Mouse (Mus musculus): ENCODE measurements around the gene Arhgap5. TPM values are rescaled to one million over a fixed set of nuclear protein-coding genes. Genes with fewer than 3 reads are reported as not detected.

Arhgap5 gene
- polyA plus RNA-seq, 1 experiment = 15.6 TPM

DNA sequence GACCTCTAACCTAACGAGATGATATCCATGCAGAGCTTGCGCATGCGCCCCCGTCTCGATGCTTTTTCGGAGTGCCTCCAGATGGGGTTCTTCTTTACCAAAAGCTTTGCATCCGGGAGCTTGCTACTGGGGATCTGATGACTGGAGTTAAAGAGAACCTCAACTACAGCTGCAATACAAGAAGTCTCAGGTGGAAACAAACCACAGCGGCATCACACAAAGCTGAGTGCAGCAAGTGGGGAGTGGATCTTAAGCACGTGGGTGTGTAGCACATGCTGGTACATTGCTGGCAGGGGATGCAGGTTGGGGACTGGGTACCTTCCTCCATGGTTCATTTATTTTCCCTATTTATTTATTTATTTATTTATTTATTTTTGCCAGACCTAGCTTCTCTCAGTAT, 22.9 kb upstream of the Arhgap5 start:
- Histone ChIP-seq H3K27me3 (ENCODE audit: control insufficient read depth, insufficient read depth, low read length) (no peaks in the 10 kb centered on the region), H3K4me3 (ENCODE audit: control insufficient read depth, low read depth, low read length) (no peak overlapping the region), H3K27ac (ENCODE audit: control insufficient read depth, insufficient read depth, low read depth, low read length) (no peak overlapping the region), H3K36me3 (ENCODE audit: control insufficient read depth, insufficient read depth, low read length) (no peaks in the 10 kb centered on the region), H3K4me1 (ENCODE audit: control insufficient read depth, insufficient read depth, low read length) (no peaks in the 10 kb centered on the region)
- TF ChIP-seq POLR2A (IDR thresholded peaks at IDR 0.05; ENCODE audit: control insufficient read depth, low read depth, low read length) = no peak
- no peak for TF ChIP-seq CTCF (IDR thresholded peaks at IDR 0.05; ENCODE audit: control insufficient read depth, insufficient read depth, insufficient replicate concordance, low read depth, low read length)

DNA sequence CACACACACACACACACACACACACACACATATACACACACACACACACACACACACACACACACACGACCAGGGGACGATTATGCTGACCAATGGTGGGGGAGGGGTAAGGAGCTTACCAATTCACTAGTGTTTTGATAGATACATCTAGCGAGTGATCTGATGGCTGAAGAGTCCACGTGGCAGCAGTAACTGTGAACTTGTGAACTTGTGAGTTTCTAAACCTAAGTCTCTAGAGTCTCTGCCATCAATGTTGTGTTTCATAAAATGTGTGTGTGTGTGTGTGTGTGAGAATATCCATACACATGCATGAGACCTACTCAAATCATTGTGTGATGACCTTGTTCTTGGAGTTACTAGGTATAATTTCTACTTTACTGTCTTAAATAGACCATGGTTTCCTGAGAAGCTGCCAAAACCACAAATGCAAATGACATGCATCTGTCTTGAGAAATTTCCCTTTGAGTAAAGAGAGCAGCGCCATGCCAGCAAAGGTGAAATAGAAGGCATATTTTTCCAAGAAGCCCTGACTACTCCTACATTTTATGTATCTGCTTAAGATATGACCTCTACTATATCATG, 21.7 kb upstream of the Arhgap5 start:
- H3K27ac ChIP-seq (ENCODE audit: control insufficient read depth, insufficient read depth, low read depth, low read length) = no peak overlapping the region
- H3K36me3 ChIP-seq (ENCODE audit: control insufficient read depth, insufficient read depth, low read length) = no peaks in the 10 kb centered on the region
- H3K27me3 ChIP-seq (ENCODE audit: control insufficient read depth, insufficient read depth, low read length) = no peaks in the 10 kb centered on the region
- no peaks in the 10 kb centered on the region for H3K4me1 ChIP-seq (ENCODE audit: control insufficient read depth, insufficient read depth, low read length)
- H3K4me3 ChIP-seq (ENCODE audit: control insufficient read depth, low read depth, low read length) = no peak overlapping the region
- no peak for TF ChIP-seq POLR2A (IDR thresholded peaks at IDR 0.05; ENCODE audit: control insufficient read depth, low read depth, low read length)
- no peak for TF ChIP-seq CTCF (IDR thresholded peaks at IDR 0.05; ENCODE audit: control insufficient read depth, insufficient read depth, insufficient replicate concordance, low read depth, low read length)

DNA sequence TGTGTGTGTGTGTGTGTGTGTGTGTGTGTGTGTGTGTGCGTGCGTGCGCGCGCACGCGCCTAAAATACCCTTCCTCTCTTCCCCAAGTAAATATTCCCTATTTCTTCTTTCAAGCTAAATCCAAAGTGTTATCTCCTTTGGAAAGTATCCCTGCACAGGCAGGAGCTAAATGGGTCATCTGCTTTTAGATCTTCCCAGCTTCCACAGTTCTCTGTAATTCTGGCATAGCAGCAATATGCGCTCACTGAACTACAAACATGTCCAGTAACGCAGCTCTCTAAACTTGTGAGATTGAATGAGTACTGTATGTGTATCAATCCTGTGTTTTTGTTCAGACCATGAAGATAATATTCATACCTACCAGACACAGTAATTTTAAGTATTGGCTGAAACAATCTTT, 20.6 kb upstream of the Arhgap5 start:
- TF ChIP-seq CTCF (IDR thresholded peaks at IDR 0.05; ENCODE audit: control insufficient read depth, insufficient read depth, insufficient replicate concordance, low read depth, low read length) (no peak), POLR2A (IDR thresholded peaks at IDR 0.05; ENCODE audit: control insufficient read depth, low read depth, low read length) (no peak)
- Histone ChIP-seq H3K4me1 (ENCODE audit: control insufficient read depth, insufficient read depth, low read length) (no peaks in the 10 kb centered on the region), H3K27ac (ENCODE audit: control insufficient read depth, insufficient read depth, low read depth, low read length) (no peak overlapping the region), H3K27me3 (ENCODE audit: control insufficient read depth, insufficient read depth, low read length) (no peaks in the 10 kb centered on the region), H3K4me3 (ENCODE audit: control insufficient read depth, low read depth, low read length) (no peak overlapping the region), H3K36me3 (ENCODE audit: control insufficient read depth, insufficient read depth, low read length) (no peaks in the 10 kb centered on the region)

DNA sequence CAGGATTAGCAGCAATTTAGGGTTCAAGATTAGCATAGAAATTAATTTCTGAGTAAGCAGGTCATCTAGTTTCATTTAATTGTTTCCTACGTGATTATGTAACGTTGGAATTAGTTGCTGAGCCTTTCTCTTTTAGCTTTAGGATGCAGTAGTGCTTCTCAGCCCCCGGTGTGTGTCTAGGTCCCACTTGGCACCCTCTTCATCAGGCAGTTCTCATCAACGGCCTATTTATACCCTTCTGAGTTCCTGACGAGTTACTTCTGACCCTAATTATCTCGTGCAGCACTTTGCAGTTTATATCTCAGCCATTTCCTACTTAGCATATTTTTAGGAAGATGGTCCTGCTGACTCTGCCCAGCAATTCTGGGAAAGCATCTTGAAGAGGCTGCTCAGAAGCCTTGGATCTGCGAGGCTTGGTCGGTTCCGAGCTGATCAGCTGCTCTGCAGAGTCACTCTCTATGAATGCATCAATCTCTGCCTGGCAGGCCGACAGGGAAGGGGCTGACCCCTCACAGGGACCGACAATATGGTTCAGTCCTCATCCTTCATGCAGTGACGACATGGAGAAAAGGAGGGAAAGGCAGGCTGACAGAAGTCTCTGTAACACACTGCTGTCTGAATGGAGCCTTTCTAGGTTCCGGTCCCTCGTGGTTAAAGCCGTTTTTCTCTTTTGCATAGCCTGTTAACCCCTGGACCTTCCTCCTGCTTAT, 15.4 kb upstream of the Arhgap5 start:
- no peaks in the 10 kb centered on the region for H3K4me1 ChIP-seq (ENCODE audit: control insufficient read depth, insufficient read depth, low read length)
- H3K36me3 ChIP-seq (ENCODE audit: control insufficient read depth, insufficient read depth, low read length) = no peaks in the 10 kb centered on the region
- H3K27ac ChIP-seq (ENCODE audit: control insufficient read depth, insufficient read depth, low read depth, low read length) = no peak overlapping the region
- TF ChIP-seq POLR2A (IDR thresholded peaks at IDR 0.05; ENCODE audit: control insufficient read depth, low read depth, low read length) (no peak), CTCF (IDR thresholded peaks at IDR 0.05; ENCODE audit: control insufficient read depth, insufficient read depth, insufficient replicate concordance, low read depth, low read length) (no peak)
- H3K4me3 ChIP-seq (ENCODE audit: control insufficient read depth, low read depth, low read length) = no peak overlapping the region
- H3K27me3 ChIP-seq (ENCODE audit: control insufficient read depth, insufficient read depth, low read length) = no peaks in the 10 kb centered on the region

DNA sequence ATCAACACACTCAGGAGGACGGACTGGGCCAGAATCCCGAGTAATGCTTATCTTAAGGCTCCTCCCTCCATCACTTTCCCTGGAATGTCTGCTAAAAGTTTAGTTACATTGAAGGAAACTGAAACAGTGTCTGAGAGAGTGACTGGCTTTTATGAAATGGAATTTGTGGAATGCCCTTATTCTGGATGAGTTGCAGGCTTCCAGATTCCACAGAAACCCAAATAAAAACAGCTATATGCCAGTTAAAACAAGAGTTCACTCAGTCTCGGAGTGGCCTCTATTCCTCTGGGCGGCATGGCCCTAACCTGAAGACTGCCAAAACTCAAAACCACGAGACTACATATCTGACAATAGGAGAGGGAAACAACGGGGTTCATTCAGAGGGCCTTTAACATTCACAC, 10.5 kb upstream of the Arhgap5 start:
- Histone ChIP-seq H3K36me3 (ENCODE audit: control insufficient read depth, insufficient read depth, low read length) (no peaks in the 10 kb centered on the region), H3K4me3 (ENCODE audit: control insufficient read depth, low read depth, low read length) (no peak overlapping the region), H3K27me3 (ENCODE audit: control insufficient read depth, insufficient read depth, low read length) (no peaks in the 10 kb centered on the region), H3K27ac (ENCODE audit: control insufficient read depth, insufficient read depth, low read depth, low read length) (no peak overlapping the region), H3K4me1 (ENCODE audit: control insufficient read depth, insufficient read depth, low read length) (no peaks in the 10 kb centered on the region)
- TF ChIP-seq POLR2A (IDR thresholded peaks at IDR 0.05; ENCODE audit: control insufficient read depth, low read depth, low read length) = no peak
- TF ChIP-seq CTCF (IDR thresholded peaks at IDR 0.05; ENCODE audit: control insufficient read depth, insufficient read depth, insufficient replicate concordance, low read depth, low read length) = no peak

DNA sequence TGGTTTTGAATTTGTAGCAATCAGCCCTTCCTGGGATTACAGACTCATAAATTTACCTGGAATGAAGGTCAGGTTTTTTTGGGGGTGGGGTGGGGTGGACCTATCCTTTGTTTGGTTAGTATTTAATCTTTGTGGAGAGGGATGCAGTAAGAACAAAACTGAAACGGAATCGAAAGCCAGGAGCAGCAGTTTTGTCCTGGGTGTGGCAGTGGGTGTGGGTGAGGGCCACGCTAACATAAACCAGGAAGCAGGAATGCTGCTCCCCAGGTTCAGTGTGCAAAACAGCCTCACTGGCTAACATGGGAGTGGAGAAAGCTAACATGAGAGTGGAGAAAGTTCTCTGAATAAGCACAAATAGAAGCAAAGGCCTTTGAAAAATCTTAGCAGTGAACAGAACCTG, 6.6 kb upstream of the Arhgap5 start:
- no peak overlapping the region for H3K4me3 ChIP-seq (ENCODE audit: control insufficient read depth, low read depth, low read length)
- no peak overlapping the region for H3K27ac ChIP-seq (ENCODE audit: control insufficient read depth, insufficient read depth, low read depth, low read length)
- no peaks in the 10 kb centered on the region for H3K27me3 ChIP-seq (ENCODE audit: control insufficient read depth, insufficient read depth, low read length)
- H3K36me3 ChIP-seq (ENCODE audit: control insufficient read depth, insufficient read depth, low read length) = no peaks in the 10 kb centered on the region
- H3K4me1 ChIP-seq (ENCODE audit: control insufficient read depth, insufficient read depth, low read length) = no peaks in the 10 kb centered on the region
- no peak for TF ChIP-seq POLR2A (IDR thresholded peaks at IDR 0.05; ENCODE audit: control insufficient read depth, low read depth, low read length)
- TF ChIP-seq CTCF (IDR thresholded peaks at IDR 0.05; ENCODE audit: control insufficient read depth, insufficient read depth, insufficient replicate concordance, low read depth, low read length) = no peak

DNA sequence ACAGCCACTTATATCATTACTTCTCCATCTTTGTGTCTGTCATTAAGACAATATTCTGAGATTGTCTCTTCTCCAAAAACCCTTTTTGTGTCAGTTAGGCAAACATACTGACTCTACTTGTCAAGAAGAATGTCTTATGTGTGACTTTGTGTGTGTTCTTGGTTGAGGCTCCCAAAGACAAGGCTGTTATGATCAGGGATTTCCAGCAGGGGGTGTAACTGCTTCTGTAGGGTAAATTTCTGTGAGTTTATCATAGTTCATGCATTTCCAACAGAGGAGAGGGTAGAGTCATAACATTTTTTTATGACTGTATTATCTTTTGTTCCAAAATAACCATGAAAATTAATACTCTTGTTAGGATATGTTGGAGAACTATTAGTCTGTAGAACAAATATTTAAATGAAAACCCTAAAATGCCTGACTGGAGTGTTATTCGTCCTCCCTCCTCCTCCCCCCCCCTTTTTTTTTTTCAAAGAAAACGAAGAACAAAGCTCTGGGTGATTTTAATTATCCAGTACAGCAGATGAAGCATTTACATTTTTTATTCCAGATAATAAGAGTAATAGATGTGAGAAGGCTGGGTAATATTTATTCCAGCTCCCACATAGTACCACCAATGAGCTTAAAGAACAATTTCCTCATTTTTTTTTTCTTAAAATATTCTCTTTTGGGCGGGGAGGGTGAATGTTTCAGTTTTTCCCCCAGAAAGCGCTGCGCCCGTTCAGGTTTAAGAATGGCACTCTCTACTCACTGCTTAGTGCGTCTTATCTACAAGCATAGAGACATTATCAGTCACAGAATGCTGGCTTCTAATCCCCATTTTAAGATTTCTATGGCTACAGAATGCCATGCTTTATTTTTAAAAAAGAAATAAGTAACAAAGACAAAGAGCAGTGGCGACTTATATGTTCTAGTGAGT, 2.6 kb upstream of the Arhgap5 start:
- TF ChIP-seq POLR2A (IDR thresholded peaks at IDR 0.05; ENCODE audit: control insufficient read depth, low read depth, low read length) (no peak), CTCF (IDR thresholded peaks at IDR 0.05; ENCODE audit: control insufficient read depth, insufficient read depth, insufficient replicate concordance, low read depth, low read length) (no peak)
- Histone ChIP-seq H3K27ac (ENCODE audit: control insufficient read depth, insufficient read depth, low read depth, low read length) (no peak overlapping the region), H3K27me3 (ENCODE audit: control insufficient read depth, insufficient read depth, low read length) (no peaks in the 10 kb centered on the region), H3K4me3 (ENCODE audit: control insufficient read depth, low read depth, low read length) (no peak overlapping the region), H3K4me1 (ENCODE audit: control insufficient read depth, insufficient read depth, low read length) (no peaks in the 10 kb centered on the region; the same call in 1 of the 2 replicates), H3K36me3 (ENCODE audit: control insufficient read depth, insufficient read depth, low read length) (no peaks in the 10 kb centered on the region)

All from testis, adult 2 months (tissue).